Mouse (Mus musculus) layer of hippocampus, adult 9-10 months (tissue): ENCODE data around the gene Mfap3.
"Not testable (repeated sequence)": the region's sequence is repeated elsewhere in the genome, so short reads cannot be mapped to it uniquely, and the experiment has no call there.

ENCODE experiments used
- DNase-seq: peaks from one replicate; pipeline ENCODE4 v3.0.0; 2022; ENCODE audit warnings: low spot score

The Mfap3 gene

GRCm38 (mm10) chr11:57529111-57529510 is 10.6 kb downstream of the Mfap3 start:
- DNase-seq: no peak

GRCm38 (mm10) chr11:57531300-57531950 is 13.0 kb downstream of the Mfap3 start:
- DNase-seq: no peak

- DNase-seq: no peak
Observed at GRCm38 (mm10) chr11:57532306-57532705, 13.8 kb downstream of the Mfap3 start.

- no peak for DNase-seq
Observed at GRCm38 (mm10) chr11:57535912-57536311, 17.4 kb downstream of the Mfap3 start.

GRCm38 (mm10) chr11:57539841-57540418 is 21.5 kb downstream of the Mfap3 start:
- DNase-seq: no peak

GRCm38 (mm10) chr11:57540681-57541080 is 22.2 kb downstream of the Mfap3 start:
- no peak for DNase-seq

- peak; percentile 75 for DNase-seq
Observed at GRCm38 (mm10) chr11:57548618-57549550, 30.4 kb downstream of the Mfap3 start.

GRCm38 (mm10) chr11:57550230-57550629 is 31.8 kb downstream of the Mfap3 start:
- DNase-seq: no peak

- no peak for DNase-seq
Observed at GRCm38 (mm10) chr11:57551016-57551415, 32.6 kb downstream of the Mfap3 start.

- no peak for DNase-seq
Observed at GRCm38 (mm10) chr11:57553015-57553780, 34.7 kb downstream of the Mfap3 start.

- DNase-seq: not testable (repeated sequence)
Observed at GRCm38 (mm10) chr11:57557936-57558335, 39.5 kb downstream of the Mfap3 start.

- DNase-seq: no peak
Observed at GRCm38 (mm10) chr11:57564564-57564963, 46.1 kb downstream of the Mfap3 start.

- DNase-seq: no peak
Observed at GRCm38 (mm10) chr11:57566091-57567035, 47.9 kb downstream of the Mfap3 start.

GRCm38 (mm10) chr11:57568950-57569490 is 50.6 kb downstream of the Mfap3 start:
- DNase-seq: no peak

GRCm38 (mm10) chr11:57571035-57571434 is 52.6 kb downstream of the Mfap3 start:
- DNase-seq: no peak

- DNase-seq: no peak
Observed at GRCm38 (mm10) chr11:57573686-57574274, 55.3 kb downstream of the Mfap3 start.

- DNase-seq: peak; percentile 8
Observed at GRCm38 (mm10) chr11:57576871-57577515, 58.5 kb downstream of the Mfap3 start.

- no peak for DNase-seq
Observed at GRCm38 (mm10) chr11:57582818-57583635, 64.6 kb downstream of the Mfap3 start.
